In the genomic region with DNA sequence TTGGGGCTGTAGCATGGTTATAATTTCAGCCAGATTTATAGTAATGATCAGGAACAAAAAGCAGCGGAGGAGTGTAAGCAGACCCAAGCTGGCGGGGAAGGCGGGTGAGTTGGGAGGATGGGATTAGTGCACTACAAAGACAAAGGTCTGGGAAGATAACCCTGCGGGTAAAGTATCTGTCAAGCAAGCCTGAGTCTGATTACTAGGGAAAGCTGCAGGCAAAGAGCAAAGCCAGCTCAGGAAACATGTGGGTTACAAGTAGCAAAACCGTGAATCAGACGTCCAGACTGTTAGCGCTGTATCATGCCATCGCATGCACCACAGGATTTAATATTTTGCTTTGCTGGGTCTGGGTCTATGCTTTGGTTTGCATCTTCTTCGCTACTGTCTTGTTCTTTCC, we compare ENCODE assay signal across 17 mouse cellular contexts. TPM values are rescaled to one million over a fixed set of nuclear protein-coding genes. Genes with fewer than 3 reads are reported as not detected.
DNase-seq lines count a peak whose midpoint lies in the region; TF ChIP-seq lines count a peak whose summit lies in the region.
"Had no signal": no experiment of that assay in that cellular context is flagged by ENCODE, and none has a peak within 500 bp of the region (broad histone marks: within the 10 kb centered on the region; RNA-seq: fewer than 3 reads in every experiment).

No protein-coding gene starts in this region.

- 84% methylated on average over 9 of the region's 9 CpGs for WGBS in heart, adult 2 months
- 81% methylated on average over 9 of the region's 9 CpGs for WGBS in heart, embryonic 10.5 days

- H3K36me3 ChIP-seq in heart, adult 2 months (ENCODE audit: control insufficient read depth, insufficient read depth, low read length): no peaks in the 10 kb centered on the region
- H3K36me3 ChIP-seq in heart, embryonic 10.5 days: peaks cover 31% of the 10 kb centered on the region; the same call in 1 of the 2 replicates

- no peak for TF ChIP-seq POLR2A in heart, adult 2 months (IDR thresholded peaks at IDR 0.05; ENCODE audit: insufficient read depth, low read depth, low read length)

- H3K4me3 ChIP-seq in heart, adult 2 months: no peak overlapping the region
- no peak overlapping the region for H3K4me3 ChIP-seq in heart, embryonic 10.5 days

- H3K27me3 ChIP-seq in heart, adult 2 months (ENCODE audit: control insufficient read depth, insufficient read depth, low read length): no peaks in the 10 kb centered on the region
- H3K27me3 ChIP-seq in heart, embryonic 10.5 days (ENCODE audit: insufficient read depth, poor library complexity, severe bottlenecking): no peaks in the 10 kb centered on the region
- H3K27me3 ChIP-seq: CH12.LX, Patski had no signal

- TF ChIP-seq EP300 in heart, adult 2 months (IDR thresholded peaks at IDR 0.05; ENCODE audit: insufficient read depth, low read depth, low read length): no peak

- H3K4me1 ChIP-seq in heart, adult 2 months (ENCODE audit: control insufficient read depth, insufficient read depth, low read length): no peaks in the 10 kb centered on the region
- no peaks in the 10 kb centered on the region for H3K4me1 ChIP-seq in heart, embryonic 10.5 days

- intact Hi-C loops in heart, adult 2 months (cut with DNase I): no loop called here
- intact Hi-C loops in heart, postnatal 14 days (cut with DNase I): no loop called here

- H3K9ac ChIP-seq in heart, adult 2 months (ENCODE audit: low read depth, low read length): no peak overlapping the region

- DNase-seq in heart, adult 11 months: peak; percentile 64
- no peak for DNase-seq in heart, adult 2 months
- DNase-seq in heart, embryonic 10.5 days (ENCODE audit: low spot score): peak; percentile 59
- no peak for DNase-seq in heart, postnatal 14 days
- DNase-seq: adrenal gland, adult 2 months; adrenal gland, adult 8-10 months; adrenal gland, postnatal 10 days; adrenal gland, postnatal 14 days; adrenal gland, postnatal 25 days; adrenal gland, postnatal 36 days; B cell, adult 2 months; cerebellum, adult 11 months; cerebellum, adult 11-12 months; cerebellum, adult 18-20 months had no signal

- no peak for TF ChIP-seq CTCF in heart, adult 2 months (IDR thresholded peaks at IDR 0.05)

- H3K27ac ChIP-seq in heart, adult 2 months: no peak overlapping the region
- H3K27ac ChIP-seq in heart, embryonic 10.5 days: no peak overlapping the region

- H3K9me3 ChIP-seq in heart, embryonic 10.5 days: no peaks in the 10 kb centered on the region
- H3K9me3 ChIP-seq: G1E had no signal

- no peaks in the 10 kb centered on the region for H3K79me2 ChIP-seq in heart, adult 2 months (replicated peaks; ENCODE audit: control insufficient read depth, insufficient read depth, low read length)

RNA-seq across cellular contexts. Expression of a gene that starts 57.8 kb away (rescaled TPM):
- 10 to 100 TPM; 37.3 to 43.7 TPM for total RNA-seq in heart, adult 2 months (2021)
- polyA plus RNA-seq in heart, adult 2 months (2012; rRNA removed): 21.8 and 37.1 TPM in 2 replicates
- 52.4 and 56.6 TPM in 2 replicates for polyA plus RNA-seq in heart, embryonic 10.5 days (2016; fragmentation: Nextera tagmentation; extraction: Ambion mirVana)
- 10 to 100 TPM; 32.9 to 34.2 TPM for total RNA-seq in heart, postnatal 14 days (2021)

RNA-seq across cellular contexts. Expression of a gene that starts 58.1 kb away (rescaled TPM):
- total RNA-seq in heart, adult 2 months (2021): under 1 TPM; 0.10 to 0.70 TPM
- 0.29 and 0.41 TPM in 2 replicates for polyA plus RNA-seq in heart, adult 2 months (2012; rRNA removed)
- polyA plus RNA-seq in heart, embryonic 10.5 days (2016; fragmentation: Nextera tagmentation; extraction: Ambion mirVana): 6.9 and 9.1 TPM in 2 replicates
- total RNA-seq in heart, postnatal 14 days (2021): 1 to 10 TPM; 1.2 to 1.4 TPM

RNA-seq across cellular contexts. Expression of a gene that starts 58.4 kb away (rescaled TPM):
- total RNA-seq in heart, adult 2 months (2021): 10 to 100 TPM; 27.5 to 30.8 TPM
- polyA plus RNA-seq in heart, adult 2 months (2012; rRNA removed): 28.9 and 41.9 TPM in 2 replicates
- polyA plus RNA-seq in heart, embryonic 10.5 days (2016; fragmentation: Nextera tagmentation; extraction: Ambion mirVana): 48.1 and 56.6 TPM in 2 replicates
- 10 to 100 TPM; 24.6 to 25.8 TPM for total RNA-seq in heart, postnatal 14 days (2021)

Comparison
In these comparisons a context has a peak if more than half of its experiments do, and no peak if none do; other contexts are left out.
1. DNase-seq: peak in heart, adult 11 months (single experiment) and heart, embryonic 10.5 days (single experiment); none in heart, adult 2 months (0 of 2) and heart, postnatal 14 days (0 of 2).